Mouse (Mus musculus): Measurements from ENCODE around the gene Itpripl2.
A peak's percentile ranks its signal among the peaks of the same experiment; 100 is the strongest.

Itpripl2 gene

GRCm38 (mm10) chr7:118448134-118448967 is 43.4 kb downstream of the Itpripl2 start, which contains the start of gene Syt17:
Gene Syt17 (minus strand): TSS chr7:118448222.
- peak; percentile 36; the same call in 1 of the 2 replicates for ATAC-seq (ENCODE audit: insufficient number of reproducible peaks, low FRiP score, low TSS enrichment)

DNA sequence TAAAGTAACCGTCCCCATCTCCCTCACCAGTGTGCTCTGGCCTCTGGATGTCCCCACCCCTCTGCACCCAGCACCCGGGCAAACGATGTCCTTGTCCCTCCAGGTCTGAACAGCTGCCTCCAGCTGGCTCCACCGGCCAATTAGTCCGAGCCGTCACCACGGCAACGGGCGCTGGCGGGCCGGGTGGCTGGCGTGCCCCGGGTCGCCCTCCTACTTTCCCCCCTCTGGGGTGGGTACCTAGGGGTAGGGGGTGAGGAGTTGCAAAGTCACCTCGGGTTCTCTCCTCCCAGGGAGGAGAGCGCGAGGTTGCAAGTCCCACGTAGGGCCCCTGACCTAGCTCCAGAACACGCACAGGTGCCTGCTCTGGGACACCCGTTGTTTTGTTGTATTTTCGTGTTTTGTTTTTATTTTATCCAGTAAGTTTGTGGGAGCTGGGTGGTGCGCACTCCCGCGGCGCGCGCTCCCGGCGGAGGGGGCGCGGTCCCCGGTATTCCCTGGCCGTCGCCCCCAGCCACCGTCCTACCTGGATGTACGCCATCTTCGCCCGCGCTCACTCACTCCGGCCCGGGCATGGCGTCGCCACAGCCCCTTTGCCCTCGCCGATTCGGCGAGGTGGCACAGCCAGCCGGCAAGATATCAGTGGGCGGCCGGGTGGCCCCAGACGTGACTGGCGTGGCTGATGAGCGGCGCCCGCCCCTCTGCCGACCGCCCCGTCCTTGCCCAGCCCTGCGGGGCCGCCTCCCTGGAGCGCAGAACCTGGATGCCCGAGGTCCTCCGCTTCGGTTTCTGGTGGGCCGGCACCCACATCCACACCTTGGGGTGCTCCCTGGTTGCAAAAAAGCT is 44.3 kb downstream of the Itpripl2 start:
- 0 out of 2 replicates have a peak, but pooled peaks have one; percentile 10 for ATAC-seq (ENCODE audit: insufficient number of reproducible peaks, low FRiP score, low TSS enrichment)

DNA sequence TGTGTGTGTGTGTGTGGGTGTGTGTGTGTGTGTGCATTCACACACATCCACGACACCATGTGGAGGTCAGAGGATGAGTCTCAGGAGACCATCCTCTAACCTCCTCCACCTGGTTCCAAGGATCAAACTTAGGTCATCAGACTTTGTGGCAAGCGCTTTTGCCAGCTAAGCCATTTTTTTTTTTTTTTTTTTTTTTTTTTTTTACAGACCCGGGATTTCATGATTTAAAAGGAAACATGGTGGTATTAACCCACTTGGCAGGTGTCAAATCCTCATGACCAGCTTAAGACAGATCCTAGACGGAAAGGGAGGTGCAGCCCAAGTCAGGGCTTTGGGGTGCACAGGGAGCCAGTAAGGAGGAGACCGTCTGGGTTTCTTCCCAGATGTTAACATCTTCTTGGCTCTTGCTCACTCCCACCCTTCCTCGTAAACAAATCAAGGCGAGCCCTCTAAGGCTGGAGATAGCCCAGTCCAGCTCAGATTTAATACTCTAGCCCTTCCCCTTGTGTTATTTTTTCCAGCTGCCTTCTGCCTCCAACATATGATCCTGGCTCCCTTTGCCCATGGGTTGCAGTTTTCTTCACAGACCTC is 47.8 kb downstream of the Itpripl2 start:
- ATAC-seq (ENCODE audit: insufficient number of reproducible peaks, low FRiP score, low TSS enrichment): no peak

GRCm38 (mm10) chr7:118443371-118443770 is 48.4 kb downstream of the Itpripl2 start:
- ATAC-seq (ENCODE audit: insufficient number of reproducible peaks, low FRiP score, low TSS enrichment): no peak

GRCm38 (mm10) chr7:118441535-118441934 is 50.2 kb downstream of the Itpripl2 start:
- ATAC-seq (ENCODE audit: insufficient number of reproducible peaks, low FRiP score, low TSS enrichment): no peak

DNA sequence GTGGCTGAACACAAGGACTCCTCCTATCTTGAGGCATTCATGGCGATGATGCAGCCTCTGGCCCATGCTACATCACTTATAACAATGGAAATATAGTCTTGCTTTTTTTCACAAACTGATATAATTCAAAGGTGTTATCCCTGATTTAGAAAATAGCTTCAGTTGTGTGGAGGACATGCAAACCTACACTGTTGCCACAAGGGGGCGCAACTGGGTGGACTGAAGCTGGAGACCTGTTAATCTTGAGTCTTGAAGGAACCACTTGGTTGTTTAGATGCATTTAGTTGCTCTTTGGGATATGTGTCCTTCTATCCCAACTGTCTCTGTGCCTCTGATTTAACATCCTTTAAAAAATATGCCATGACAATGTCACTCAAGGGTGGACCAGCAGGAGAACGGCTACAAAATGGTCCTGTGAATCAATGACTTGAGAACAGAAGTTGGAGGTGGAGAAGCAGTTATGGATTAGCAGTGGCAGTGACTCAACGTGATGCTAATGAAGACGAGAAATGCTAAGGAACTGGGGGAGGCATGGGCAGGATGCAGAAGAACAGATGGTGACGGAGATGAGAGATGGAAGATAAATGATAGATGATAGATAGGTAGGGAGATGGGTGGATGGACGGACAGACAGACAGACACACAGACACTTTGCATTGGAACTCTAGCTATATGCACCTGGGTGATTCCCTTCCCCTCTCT is 54.5 kb downstream of the Itpripl2 start:
- no peak for ATAC-seq (ENCODE audit: insufficient number of reproducible peaks, low FRiP score, low TSS enrichment)

All from cerebellum, adult (tissue).